ENCODE assay signal across 7 mouse cellular contexts in the genomic region with DNA sequence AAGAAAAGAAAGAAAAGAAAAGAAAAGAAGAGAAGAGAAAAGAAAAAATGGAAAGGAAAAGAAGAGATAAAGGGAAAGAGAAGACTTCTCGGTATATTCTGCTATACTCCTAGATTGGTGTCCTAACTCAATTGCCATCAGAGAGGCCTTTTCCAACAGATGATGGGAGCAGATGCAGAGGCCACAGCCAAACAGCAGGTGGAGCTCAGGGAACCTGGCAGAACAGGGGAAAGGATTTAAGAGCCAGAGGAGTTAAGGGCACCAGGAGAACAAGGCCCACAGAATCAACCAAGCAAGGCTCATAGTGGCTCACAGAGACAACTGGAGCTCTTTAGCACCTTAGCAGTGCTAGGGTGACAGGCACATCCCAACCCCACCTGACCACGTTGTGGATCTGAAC.
A peak's percentile ranks its signal among the peaks of the same experiment; 100 is the strongest.
DNase-seq lines count a peak whose midpoint lies in the region; ATAC-seq and TF ChIP-seq lines count a peak whose summit lies in the region.

No protein-coding gene starts in this region.

- H3K27me3 ChIP-seq in lung, postnatal 0 days (replicated peaks; ENCODE audit: insufficient read depth, low read length): no peaks in the 10 kb centered on the region

- no peak overlapping the region for H3K4me2 ChIP-seq in lung, postnatal 0 days (replicated peaks; ENCODE audit: low read depth, low read length)

- H3K36me3 ChIP-seq in lung, postnatal 0 days (ENCODE audit: insufficient read depth, low read length): no peaks in the 10 kb centered on the region

- no peaks in the 10 kb centered on the region for H3K9me3 ChIP-seq in lung, postnatal 0 days (ENCODE audit: low read length)

- WGBS in lung, postnatal 0 days: 57% methylated on average over 2 of the region's 2 CpGs

- peak; percentile 11 for DNase-seq in left cerebral cortex, adult 8-10 months (ENCODE audit: low spot score in 2 of 2)
- DNase-seq in left cerebral cortex, postnatal 36 days (ENCODE audit: low spot score in 2 of 2): no peak
- DNase-seq in brain, adult 2 months (ENCODE audit: low read depth, low spot score): peak; percentile 82
- DNase-seq in cerebellum, postnatal 25 days: peak; percentile 56 to 71
- no peak for DNase-seq in lung, postnatal 0 days (ENCODE audit: low spot score)

- peak; percentile 52 for TF ChIP-seq CTCF in lung, postnatal 0 days (IDR thresholded peaks at IDR 0.05)

- ATAC-seq in lung, postnatal 0 days: no peak
- ATAC-seq in erythroid progenitor cell, adult 5-6 weeks (replicated peaks; ENCODE audit: low FRiP score, poor library complexity, severe bottlenecking): no peak
- no peak for ATAC-seq in activated CD4-positive, CD25-positive, alpha-beta regulatory T cell, adult 4 months

- no peak overlapping the region for H3K27ac ChIP-seq in lung, postnatal 0 days (ENCODE audit: low read length)

- no peak overlapping the region for H3K4me3 ChIP-seq in lung, postnatal 0 days (ENCODE audit: low read depth, low read length)

- TF ChIP-seq EP300 in lung, postnatal 0 days (IDR thresholded peaks at IDR 0.05): no peak

- no peaks in the 10 kb centered on the region for H3K4me1 ChIP-seq in lung, postnatal 0 days (ENCODE audit: insufficient read depth, low read depth, low read length)

- intact Hi-C loops in left cerebral cortex, postnatal 36 days (cut with DNase I): no loop called here

- H3K9ac ChIP-seq in lung, postnatal 0 days (replicated peaks; ENCODE audit: low read depth): no peak overlapping the region

Comparison
In these comparisons a context has a peak if more than half of its experiments do, and no peak if none do; other contexts are left out.
1. DNase-seq: peak in left cerebral cortex, adult 8-10 months (2 of 2), brain, adult 2 months (single experiment) and cerebellum, postnatal 25 days (2 of 2); none in left cerebral cortex, postnatal 36 days (0 of 2) and lung, postnatal 0 days (single experiment).